17 mouse cellular contexts compared by ENCODE assay signal in genomic region chr4:56068859-56069258, GRCm38 (mm10).
"Had no signal": no experiment of that assay in that cellular context is flagged by ENCODE, and none has a peak within 500 bp of the region (broad histone marks: within the 10 kb centered on the region; RNA-seq: fewer than 3 reads in every experiment).

No protein-coding gene starts in this region.

- H3K27ac ChIP-seq: liver, embryonic 14.5 days; lung, embryonic 15.5 days; macrophage; midbrain, embryonic 13.5 days; midbrain, embryonic 15.5 days; neural tube, embryonic 12.5 days; stomach, embryonic 15.5 days had no signal

- H3K9ac ChIP-seq: liver, embryonic 14.5 days; lung, embryonic 15.5 days; midbrain, embryonic 13.5 days; midbrain, embryonic 15.5 days; neural tube, embryonic 12.5 days; stomach, embryonic 15.5 days had no signal

- H3K4me1 ChIP-seq: lung, embryonic 15.5 days; midbrain, embryonic 13.5 days; midbrain, embryonic 15.5 days; neural tube, embryonic 12.5 days had no signal

- H3K36me3 ChIP-seq: lung, embryonic 15.5 days; midbrain, embryonic 13.5 days; midbrain, embryonic 15.5 days; neural tube, embryonic 12.5 days; stomach, embryonic 15.5 days had no signal

- H3K27me3 ChIP-seq: lung, embryonic 15.5 days; midbrain, embryonic 13.5 days; midbrain, embryonic 15.5 days; neural tube, embryonic 12.5 days; stomach, embryonic 15.5 days had no signal

- H3K9me3 ChIP-seq: lung, embryonic 15.5 days; megakaryocyte, embryonic 14.5 days; midbrain, embryonic 13.5 days; midbrain, embryonic 15.5 days; neural tube, embryonic 12.5 days; stomach, embryonic 15.5 days had no signal

- H3K4me2 ChIP-seq: lung, embryonic 15.5 days; midbrain, embryonic 11.5 days; midbrain, embryonic 13.5 days; midbrain, embryonic 15.5 days; neural tube, embryonic 12.5 days; stomach, embryonic 15.5 days had no signal

- H3K4me3 ChIP-seq: lung, embryonic 15.5 days; megakaryocyte, embryonic 14.5 days; midbrain, embryonic 13.5 days; midbrain, embryonic 15.5 days; neural tube, embryonic 12.5 days; stomach, embryonic 15.5 days had no signal

- ATAC-seq: lung, postnatal 0 days; midbrain, embryonic 13.5 days; midbrain, embryonic 15.5 days had no signal

- DNase-seq: lung, adult 2 months; lung, postnatal 14 days; lung, postnatal 36 days; right cerebral cortex, postnatal 14 days; thymus, adult 2 months; thymus, postnatal 25 days; thymus, postnatal 4 days had no signal
